Mouse (Mus musculus) urinary bladder, postnatal 4 days (tissue): ENCODE results near the gene Lhfpl3.

Experiments
- DNase-seq, 2 experiments: peaks; one replicate each; pipeline ENCODE4 v3.0.0; 2021 to 2022; ENCODE audit warnings: low spot score in 2 of 2

The Lhfpl3 gene

DNA sequence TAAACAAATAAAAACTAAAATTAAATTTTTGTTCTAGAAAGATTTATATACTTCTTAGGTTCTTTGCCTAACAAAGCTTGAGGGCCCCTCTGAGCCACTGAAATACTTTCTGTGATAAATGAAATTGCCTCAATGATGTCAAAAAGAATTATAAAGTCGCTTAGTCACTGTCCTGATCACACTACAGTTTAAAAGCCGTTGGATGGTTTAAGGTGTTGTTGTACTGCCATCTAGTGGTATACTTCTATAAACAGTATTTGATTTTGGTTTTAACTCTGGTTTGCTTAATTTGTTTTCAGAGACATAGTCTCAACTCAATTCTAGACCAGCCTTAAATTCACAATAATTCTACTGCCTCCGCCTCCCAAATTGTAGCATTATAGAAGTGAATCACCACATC is 539.0 kb downstream of the Lhfpl3 start:
- DNase-seq = no peak

DNA sequence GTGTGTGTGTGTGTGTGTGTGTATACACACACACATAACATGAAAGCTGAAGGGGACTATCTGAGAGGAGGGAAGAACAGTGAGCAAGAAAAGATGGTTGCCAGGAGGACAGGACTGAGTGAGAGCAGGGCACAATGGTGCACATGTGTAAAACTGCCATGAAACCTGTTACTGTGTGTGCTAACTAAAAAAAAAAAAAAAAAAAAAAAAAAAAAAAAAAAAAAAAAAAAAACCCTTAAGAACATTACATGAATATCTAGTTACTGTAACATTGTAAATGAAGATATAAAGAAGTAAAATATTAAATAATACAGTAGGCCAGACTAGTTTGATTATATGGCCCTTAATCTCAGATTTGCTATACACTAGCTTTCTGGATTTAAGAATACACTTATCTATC is 543.3 kb downstream of the Lhfpl3 start:
- no peak for DNase-seq
